Mouse (Mus musculus) embryo, embryonic 9.5 days (tissue): Measurements from ENCODE around the gene Med25.

ENCODE experiments used
- DNase-seq: peaks from one replicate; pipeline ENCODE4 v3.0.0-alpha.2; 2017; ENCODE audit errors: extremely low spot score

Gene Med25

GRCm38 (mm10) chr7:44847772-44848171, 44.7 kb downstream of the Med25 start:
- no peak for DNase-seq

DNA sequence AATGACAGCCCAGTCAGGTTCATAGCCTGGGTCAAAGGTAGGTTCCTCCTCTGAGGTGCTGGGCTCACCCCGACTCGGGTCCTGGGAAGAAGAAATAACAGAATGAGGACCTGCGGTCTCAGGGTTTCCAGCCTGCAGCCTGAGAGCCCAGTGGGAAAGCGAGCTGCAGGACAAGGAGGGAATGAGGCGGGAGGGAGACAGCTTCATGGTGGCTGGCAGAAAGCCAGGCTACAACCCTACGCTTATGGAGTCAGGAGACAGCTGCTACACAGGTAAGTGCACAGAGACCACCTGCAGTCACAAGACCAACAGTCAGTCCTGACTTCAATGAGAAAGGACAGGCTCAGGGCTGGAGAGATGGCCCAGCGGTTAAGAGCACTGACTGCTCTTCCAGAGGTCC, 45.7 kb downstream of the Med25 start:
- DNase-seq: no peak

DNA sequence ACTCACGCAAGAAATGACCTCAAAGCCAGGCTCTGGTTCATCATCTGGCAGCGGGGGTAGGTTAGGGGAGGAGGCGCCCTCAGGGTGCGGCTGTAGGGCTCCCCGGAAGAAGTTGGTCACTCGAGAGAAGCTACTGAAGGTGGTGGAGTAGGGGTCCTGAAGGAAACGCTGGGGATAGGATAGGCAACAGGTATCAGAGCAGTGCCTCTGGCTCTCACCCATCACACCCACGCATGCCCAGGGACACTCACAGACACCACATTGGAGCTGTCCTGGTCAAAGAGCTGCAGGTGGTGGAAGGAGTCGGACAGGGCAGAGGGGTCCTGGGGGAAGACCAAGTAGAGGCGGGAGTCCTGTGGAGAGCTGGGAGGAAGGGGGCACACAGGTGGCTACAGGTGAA, 47.5 kb downstream of the Med25 start:
- DNase-seq: no peak

- DNase-seq: no peak
Measured at GRCm38 (mm10) chr7:44841825-44842463, 50.6 kb downstream of the Med25 start.

- DNase-seq: no peak
Measured at GRCm38 (mm10) chr7:44840426-44840825, 52.1 kb downstream of the Med25 start.

GRCm38 (mm10) chr7:44839491-44840191, 52.9 kb downstream of the Med25 start:
- peak; percentile 61 for DNase-seq

DNA sequence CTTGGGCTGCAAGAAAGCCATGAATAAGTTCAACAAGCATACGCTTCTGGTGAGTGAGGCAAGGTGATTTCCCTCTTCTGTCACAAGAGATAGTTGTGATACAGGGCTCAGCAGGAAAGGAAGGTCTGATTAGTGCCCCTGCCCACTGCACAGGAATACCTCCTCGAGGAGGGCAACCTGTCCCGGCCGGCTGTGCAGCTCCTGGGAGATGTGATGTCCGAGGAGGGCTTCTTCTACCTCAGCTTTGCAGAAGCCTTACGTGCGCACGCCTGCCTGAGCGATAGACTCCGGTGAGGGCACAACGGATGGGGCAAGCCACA, 53.4 kb downstream of the Med25 start:
- no peak for DNase-seq

- no peak for DNase-seq
Measured at GRCm38 (mm10) chr7:44838073-44838472, 54.4 kb downstream of the Med25 start.

DNA sequence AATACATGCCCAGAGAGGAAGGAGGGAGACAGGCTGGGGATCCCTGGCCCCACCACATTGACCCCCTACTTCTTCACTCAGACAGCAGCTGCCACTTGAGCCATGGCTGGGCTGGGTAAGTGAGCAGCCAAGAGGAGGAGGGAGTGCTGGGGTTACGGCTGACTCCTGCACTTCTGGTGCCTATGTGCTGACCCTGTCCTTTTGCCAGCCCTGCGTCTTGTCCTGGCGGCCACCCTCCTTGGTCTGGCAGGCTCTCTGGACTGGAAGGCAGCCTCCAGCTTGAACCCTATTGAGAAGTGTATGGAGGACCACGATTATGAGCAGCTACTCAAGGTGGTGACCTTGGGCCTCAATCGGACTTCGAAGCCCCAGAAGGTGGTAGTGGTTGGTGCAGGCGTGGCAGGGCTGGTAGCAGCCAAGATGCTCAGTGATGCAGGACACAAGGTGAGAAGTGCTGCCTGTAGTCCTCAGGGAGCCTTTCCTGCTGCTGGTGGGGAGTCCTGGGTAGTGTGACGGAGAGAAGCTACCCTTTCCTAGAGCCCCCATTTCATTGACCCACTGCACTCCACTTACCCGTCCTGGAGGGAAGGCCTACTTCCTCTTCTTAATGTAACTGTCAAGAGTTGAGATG, 56.0 kb downstream of the Med25 start:
- no peak for DNase-seq

DNA sequence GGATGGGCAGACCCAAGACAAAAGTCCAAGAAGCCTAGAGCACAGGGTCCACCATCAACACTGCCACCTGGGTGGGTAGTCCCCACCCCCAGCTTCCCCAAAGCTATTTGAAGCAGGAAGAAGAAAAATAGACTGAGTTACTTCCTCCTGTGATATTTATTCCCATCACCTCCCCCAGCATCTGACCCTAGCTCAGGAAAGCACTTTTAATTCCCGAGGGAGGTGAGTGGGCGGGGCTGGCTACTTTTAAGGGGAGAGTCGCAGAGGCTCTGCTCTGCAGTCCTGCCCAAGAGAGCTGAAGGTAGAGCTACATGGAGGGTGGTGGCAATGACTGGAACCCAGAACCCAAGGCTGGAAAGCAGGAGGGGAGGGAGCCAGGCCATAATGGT, 56.5 kb downstream of the Med25 start:
- no peak for DNase-seq

GRCm38 (mm10) chr7:44835373-44836015, 57.0 kb downstream of the Med25 start:
- DNase-seq: no peak

DNA sequence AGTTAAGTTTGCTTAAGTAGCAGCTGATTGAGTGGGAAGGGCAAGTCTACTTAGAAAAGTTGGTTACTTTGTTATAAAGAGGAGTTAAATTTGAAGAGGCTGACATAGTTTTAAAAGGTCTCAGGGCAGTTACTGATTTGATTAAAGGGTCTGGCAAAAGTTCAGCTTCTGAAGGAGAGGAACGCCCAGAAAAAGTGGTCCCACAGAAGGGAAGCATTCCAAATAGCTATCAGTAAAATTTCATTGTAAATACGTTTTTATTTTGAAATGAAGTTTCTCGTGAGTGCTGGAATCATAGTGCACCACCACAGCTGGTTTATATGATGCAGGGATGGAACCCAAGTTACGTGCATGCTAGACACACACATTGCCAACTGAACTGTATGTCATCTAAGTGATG, 59.7 kb downstream of the Med25 start:
- DNase-seq: no peak

- no peak for DNase-seq
Measured at GRCm38 (mm10) chr7:44828706-44829105, 63.8 kb downstream of the Med25 start.

DNA sequence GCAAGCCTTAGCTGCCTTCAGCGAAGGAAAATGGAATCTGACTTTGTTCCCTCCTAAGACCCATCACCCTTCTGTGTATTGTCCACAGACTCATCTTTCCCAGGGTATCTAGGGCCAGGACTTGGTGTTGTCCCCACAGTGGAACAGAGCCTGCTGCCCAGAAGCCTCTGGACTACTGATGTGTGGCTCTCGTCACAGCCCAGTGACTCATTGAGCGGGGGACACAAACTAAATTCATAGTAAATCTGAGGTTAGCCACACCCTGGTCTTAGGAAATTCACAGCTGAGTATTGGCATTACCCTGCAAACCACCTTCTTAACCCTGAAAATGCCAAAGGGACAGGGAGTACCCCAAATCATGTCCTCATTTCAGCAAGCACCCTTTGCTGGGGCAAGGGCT, 65.7 kb downstream of the Med25 start:
- no peak for DNase-seq
